ENCODE assay signal across 10 mouse cellular contexts in the genomic region with DNA sequence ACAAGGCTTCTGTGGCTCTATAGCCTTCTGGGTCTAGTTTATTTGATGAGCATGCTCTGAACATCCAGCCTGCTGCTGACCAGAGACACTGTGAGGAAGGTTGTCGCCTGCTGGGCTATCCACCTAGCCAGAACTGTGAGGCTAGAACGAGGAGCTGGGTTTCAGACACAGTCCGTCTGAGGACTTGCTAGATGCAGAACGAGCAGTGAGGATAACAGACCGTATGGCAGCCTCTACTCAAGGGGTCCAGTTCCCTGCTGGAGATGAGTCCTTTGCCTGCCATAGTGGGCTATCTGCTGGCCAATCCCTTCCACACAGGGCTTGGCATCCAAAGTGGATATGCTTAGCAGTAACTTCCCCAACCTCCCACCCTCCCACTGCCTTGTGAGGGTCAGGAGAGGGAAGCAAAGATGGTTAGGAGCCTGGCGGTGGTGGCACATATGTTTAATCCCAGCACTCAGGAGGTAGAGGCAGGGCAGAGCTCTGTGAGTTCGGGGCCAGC. TPM values are rescaled to one million over a fixed set of nuclear protein-coding genes. Genes with fewer than 3 reads are reported as not detected.
DNase-seq lines count a peak whose midpoint lies in the region; ATAC-seq and TF ChIP-seq lines count a peak whose summit lies in the region.
"Had no signal": no experiment of that assay in that cellular context is flagged by ENCODE, and none has a peak within 500 bp of the region (broad histone marks: within the 10 kb centered on the region; RNA-seq: fewer than 3 reads in every experiment).

No protein-coding gene starts in this region.

- no peak overlapping the region for H3K4me3 ChIP-seq in heart, postnatal 0 days (ENCODE audit: low read depth, low read length)
- H3K4me3 ChIP-seq in megakaryocyte, embryonic 14.5 days (replicated peaks) = peak overlapping the region; percentile 81
- no peak overlapping the region for H3K4me3 ChIP-seq in liver, embryonic 11.5 days (ENCODE audit: low read depth, low read length)
- no peak overlapping the region for H3K4me3 ChIP-seq in stomach, embryonic 16.5 days (replicated peaks; ENCODE audit: low read length)

- no peak for TF ChIP-seq CTCF in heart, postnatal 0 days (IDR thresholded peaks at IDR 0.05; ENCODE audit: low read depth)

- H3K4me1 ChIP-seq in heart, postnatal 0 days (ENCODE audit: control insufficient read depth, insufficient read depth) = peaks cover 19% of the 10 kb centered on the region
- H3K4me1 ChIP-seq in megakaryocyte, embryonic 14.5 days = peaks cover 89% of the 10 kb centered on the region
- H3K4me1 ChIP-seq in liver, embryonic 11.5 days (replicated peaks; ENCODE audit: control insufficient read depth, insufficient read depth, low read length) = peaks cover 20% of the 10 kb centered on the region
- peaks cover 23% of the 10 kb centered on the region; the same call in 1 of the 2 replicates for H3K4me1 ChIP-seq in stomach, embryonic 16.5 days (ENCODE audit: control insufficient read depth, insufficient read depth, low read length)

- H3K27ac ChIP-seq in heart, postnatal 0 days (ENCODE audit: low read depth) = peak overlapping the region; percentile 49
- peak overlapping the region; percentile 52 for H3K27ac ChIP-seq in liver, embryonic 11.5 days (ENCODE audit: low read depth, low read length)
- peak overlapping the region; percentile 68 for H3K27ac ChIP-seq in stomach, embryonic 16.5 days (ENCODE audit: low read length)

- DNase-seq in heart, postnatal 0 days (ENCODE audit: low spot score) = no peak
- no peak for DNase-seq in heart, adult 18-20 months
- DNase-seq in liver, embryonic 11.5 days (ENCODE audit: low spot score) = no peak
- no peak for DNase-seq in gastrocnemius, postnatal 10 days
- DNase-seq: adrenal gland, postnatal 25 days; cerebellum, adult 18-20 months had no signal

- H3K9ac ChIP-seq in heart, postnatal 0 days (replicated peaks; ENCODE audit: low read depth, low read length) = no peak overlapping the region
- no peak overlapping the region for H3K9ac ChIP-seq in liver, embryonic 11.5 days (ENCODE audit: low read depth, low read length)
- no peak overlapping the region for H3K9ac ChIP-seq in stomach, embryonic 16.5 days (ENCODE audit: low read length)

- no peaks in the 10 kb centered on the region for H3K27me3 ChIP-seq in heart, postnatal 0 days (ENCODE audit: control insufficient read depth, insufficient read depth, low read length)
- no peaks in the 10 kb centered on the region for H3K27me3 ChIP-seq in megakaryocyte, embryonic 14.5 days (replicated peaks)
- no peaks in the 10 kb centered on the region for H3K27me3 ChIP-seq in liver, embryonic 11.5 days (replicated peaks; ENCODE audit: control insufficient read depth, insufficient read depth, low read length)
- H3K27me3 ChIP-seq in stomach, embryonic 16.5 days (ENCODE audit: control insufficient read depth, insufficient read depth, low read length) = no peaks in the 10 kb centered on the region

- no peak overlapping the region for H3K4me2 ChIP-seq in heart, postnatal 0 days (ENCODE audit: low read depth, low read length)
- peak overlapping the region; percentile 12; the same call in 1 of the 2 replicates for H3K4me2 ChIP-seq in liver, embryonic 11.5 days
- no peak overlapping the region for H3K4me2 ChIP-seq in stomach, embryonic 16.5 days (ENCODE audit: low read depth, low read length)

- H3K36me3 ChIP-seq in heart, postnatal 0 days (replicated peaks; ENCODE audit: control insufficient read depth, insufficient read depth, low read length) = no peaks in the 10 kb centered on the region
- H3K36me3 ChIP-seq in megakaryocyte, embryonic 14.5 days (replicated peaks; ENCODE audit: low read length) = peaks cover 33% of the 10 kb centered on the region
- H3K36me3 ChIP-seq in liver, embryonic 11.5 days (ENCODE audit: control insufficient read depth, insufficient read depth, low read length) = no peaks in the 10 kb centered on the region
- no peaks in the 10 kb centered on the region for H3K36me3 ChIP-seq in stomach, embryonic 16.5 days (ENCODE audit: control insufficient read depth, insufficient read depth, low read length)

- no peak for TF ChIP-seq EP300 in heart, postnatal 0 days (IDR thresholded peaks at IDR 0.05; ENCODE audit: low read depth)

- no peaks in the 10 kb centered on the region for H3K9me3 ChIP-seq in heart, postnatal 0 days (replicated peaks; ENCODE audit: control insufficient read depth, low read length)
- H3K9me3 ChIP-seq in megakaryocyte, embryonic 14.5 days = no peaks in the 10 kb centered on the region
- H3K9me3 ChIP-seq in liver, embryonic 11.5 days (ENCODE audit: control insufficient read depth, low read length) = no peaks in the 10 kb centered on the region
- no peaks in the 10 kb centered on the region for H3K9me3 ChIP-seq in stomach, embryonic 16.5 days (replicated peaks; ENCODE audit: control insufficient read depth, low read length)

- no peak for ATAC-seq in heart, postnatal 0 days (ENCODE audit: insufficient read depth, low read depth)
- ATAC-seq in megakaryocyte, adult 5-6 weeks (ENCODE audit: poor library complexity, severe bottlenecking) = no peak
- ATAC-seq in liver, embryonic 11.5 days (replicated peaks; ENCODE audit: low FRiP score) = no peak
- ATAC-seq in stomach, embryonic 16.5 days (ENCODE audit: insufficient read depth, low FRiP score) = no peak
- ATAC-seq: intestine, postnatal 0 days had no signal

- 88% methylated on average over 7 of the region's 7 CpGs for WGBS in heart, postnatal 0 days
- WGBS in liver, embryonic 11.5 days = 72% methylated on average over 7 of the region's 7 CpGs
- 78% methylated on average over 7 of the region's 7 CpGs for WGBS in stomach, embryonic 16.5 days

RNA-seq across cellular contexts. Expression of a gene that starts 10.9 kb away (rescaled TPM):
- 26.6 and 31.4 TPM in 2 replicates for total RNA-seq in heart, postnatal 0 days (2014; rRNA removed; ENCODE audit: low replicate concordance)
- polyA plus RNA-seq in heart, postnatal 0 days (2015; fragmentation: Nextera tagmentation; extraction: Ambion mirVana) = 9.7 and 10.0 TPM in 2 replicates
- 10 to 100 TPM; 25.7 to 26.0 TPM for total RNA-seq in heart, adult 18-20 months (2021)
- 14.3 and 16.7 TPM in 2 replicates for polyA plus RNA-seq in megakaryocyte, embryonic 14.5 days (2012; ENCODE audit: insufficient read depth, low replicate concordance)
- 12.9 and 13.3 TPM in 2 replicates for total RNA-seq in megakaryocyte, adult 5-6 weeks (2015)
- total RNA-seq in megakaryocyte, adult 5-6 weeks (2017) = 19.0 and 24.1 TPM in 2 replicates
- polyA plus RNA-seq in liver, embryonic 11.5 days (2014; fragmentation: Nextera tagmentation; extraction: Ambion mirVana) = 10.8 and 11.7 TPM in 2 replicates
- 11.4 and 12.0 TPM in 2 replicates for polyA plus RNA-seq in stomach, embryonic 16.5 days (2015; fragmentation: Nextera tagmentation; extraction: Ambion mirVana)
- total RNA-seq in gastrocnemius, postnatal 10 days (2021) = 10 to 100 TPM; 12.2 to 15.3 TPM

RNA-seq across cellular contexts. Expression of a gene that starts 17.4 kb away (rescaled TPM):
- total RNA-seq in heart, postnatal 0 days (2014; rRNA removed; ENCODE audit: low replicate concordance) = 25.3 and 28.2 TPM in 2 replicates
- 12.1 and 14.5 TPM in 2 replicates for polyA plus RNA-seq in heart, postnatal 0 days (2015; fragmentation: Nextera tagmentation; extraction: Ambion mirVana)
- 10 to 100 TPM; 29.2 to 32.0 TPM for total RNA-seq in heart, adult 18-20 months (2021)
- polyA plus RNA-seq in megakaryocyte, embryonic 14.5 days (2012; ENCODE audit: insufficient read depth, low replicate concordance) = 52.5 and 70.1 TPM in 2 replicates
- 22.7 and 24.4 TPM in 2 replicates for total RNA-seq in megakaryocyte, adult 5-6 weeks (2015)
- 35.4 and 41.2 TPM in 2 replicates for total RNA-seq in megakaryocyte, adult 5-6 weeks (2017)
- polyA plus RNA-seq in liver, embryonic 11.5 days (2014; fragmentation: Nextera tagmentation; extraction: Ambion mirVana) = 8.4 and 8.5 TPM in 2 replicates
- polyA plus RNA-seq in stomach, embryonic 16.5 days (2015; fragmentation: Nextera tagmentation; extraction: Ambion mirVana) = 11.4 TPM in 2 replicates
- 1 to 10 TPM; 8.0 to 9.5 TPM for total RNA-seq in gastrocnemius, postnatal 10 days (2021)
